Mouse (Mus musculus) stomach, postnatal 0 days (tissue): ENCODE results near the gene Por.

Experiments used
- CTCF ChIP-seq: IDR thresholded peaks from 2 replicates; pipeline ENCODE4 v1.5.1; 2016; ENCODE audit warnings: antibody characterized with exemption, low read depth, mild to moderate bottlenecking, moderate library complexity
- EP300 ChIP-seq: optimal IDR thresholded peaks from 2 replicates; pipeline ENCODE3; 2016; ENCODE audit warnings: antibody characterized with exemption

- TF ChIP-seq CTCF, result no peak
- TF ChIP-seq EP300, result no peak
Measured at GRCm38 (mm10) chr5:135656046-135656445, 13.8 kb upstream of the Por start.
